Mouse (Mus musculus) forelimb bud, embryonic 11.5 days (tissue): Measurements from ENCODE around the gene Evx2.
A peak's percentile ranks its signal among the peaks of the same experiment; 100 is the strongest.

Experiments used
- DNase-seq: peaks from one replicate; pipeline ENCODE4 v3.0.0-alpha.2; 2012; ENCODE audit warnings: low read depth, low spot score

Gene Evx2

GRCm38 (mm10) chr2:74620368-74620767, 39.0 kb downstream of the Evx2 start:
- DNase-seq, result no peak

DNA sequence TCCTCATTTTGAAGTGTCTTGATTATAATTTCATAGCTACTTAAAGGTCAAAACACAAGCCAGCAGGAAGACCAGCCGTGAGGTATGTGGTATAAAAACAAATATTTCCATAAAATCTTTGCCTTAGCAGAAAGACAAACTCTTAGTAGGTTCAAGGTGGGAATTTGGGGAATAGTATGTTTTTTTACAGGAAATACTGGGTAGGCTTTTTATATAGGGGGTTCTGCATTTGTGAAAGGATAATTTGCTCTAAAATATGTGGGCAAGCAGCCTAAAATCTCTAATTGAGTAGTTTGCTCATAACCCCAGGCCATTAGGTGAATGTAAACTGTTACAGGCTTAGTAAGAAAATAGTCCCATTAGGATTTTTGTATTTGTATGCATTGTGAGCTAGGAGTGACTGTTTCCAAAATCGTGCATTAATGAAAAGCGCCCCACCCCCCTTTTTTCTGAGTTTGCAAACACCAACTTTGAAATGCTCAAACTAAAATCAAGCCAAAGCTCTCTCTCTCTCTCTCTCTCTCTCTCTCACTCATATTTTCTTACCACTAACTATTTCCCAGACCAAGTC, 39.6 kb downstream of the Evx2 start:
- no peak for DNase-seq

DNA sequence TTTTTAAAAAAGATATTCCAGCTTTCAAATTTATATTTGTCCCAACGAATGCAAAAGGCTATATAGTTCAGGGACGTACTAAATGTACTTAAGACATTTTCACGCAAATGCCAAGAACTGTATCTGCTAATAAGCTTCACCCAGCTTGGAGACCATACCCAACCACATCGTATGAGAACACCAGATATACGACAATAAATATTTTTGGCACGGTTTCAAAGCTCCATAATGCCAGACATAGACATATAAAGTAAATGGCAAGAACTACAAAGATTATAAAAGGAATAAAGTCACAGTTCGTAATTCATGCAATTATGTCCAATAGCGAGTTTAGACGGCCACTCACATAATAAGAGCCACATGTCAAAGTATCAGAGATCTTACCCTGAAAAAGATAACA, 41.7 kb downstream of the Evx2 start:
- DNase-seq, result peak; percentile 30

DNA sequence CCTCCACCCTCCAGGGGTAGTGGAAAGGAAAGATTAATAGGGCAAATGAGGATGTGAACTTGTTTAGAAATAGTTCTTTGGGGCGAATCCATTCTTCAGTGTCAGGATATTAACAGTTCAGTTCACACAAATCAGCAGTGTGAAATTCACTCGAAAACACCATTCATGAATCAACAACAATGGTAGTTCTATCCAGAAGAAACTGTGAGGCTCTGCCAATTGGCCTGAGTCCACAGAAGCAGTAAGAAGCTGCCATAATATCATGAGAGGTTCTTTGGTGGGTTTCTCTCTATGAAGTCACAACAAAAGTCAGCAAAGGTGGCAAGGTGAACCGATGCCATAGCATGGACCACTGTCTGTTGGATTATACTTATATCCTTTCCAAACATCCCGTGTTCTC, 48.0 kb downstream of the Evx2 start:
- DNase-seq, result no peak

- DNase-seq, result no peak
Measured at GRCm38 (mm10) chr2:74609350-74609749, 50.0 kb downstream of the Evx2 start.

DNA sequence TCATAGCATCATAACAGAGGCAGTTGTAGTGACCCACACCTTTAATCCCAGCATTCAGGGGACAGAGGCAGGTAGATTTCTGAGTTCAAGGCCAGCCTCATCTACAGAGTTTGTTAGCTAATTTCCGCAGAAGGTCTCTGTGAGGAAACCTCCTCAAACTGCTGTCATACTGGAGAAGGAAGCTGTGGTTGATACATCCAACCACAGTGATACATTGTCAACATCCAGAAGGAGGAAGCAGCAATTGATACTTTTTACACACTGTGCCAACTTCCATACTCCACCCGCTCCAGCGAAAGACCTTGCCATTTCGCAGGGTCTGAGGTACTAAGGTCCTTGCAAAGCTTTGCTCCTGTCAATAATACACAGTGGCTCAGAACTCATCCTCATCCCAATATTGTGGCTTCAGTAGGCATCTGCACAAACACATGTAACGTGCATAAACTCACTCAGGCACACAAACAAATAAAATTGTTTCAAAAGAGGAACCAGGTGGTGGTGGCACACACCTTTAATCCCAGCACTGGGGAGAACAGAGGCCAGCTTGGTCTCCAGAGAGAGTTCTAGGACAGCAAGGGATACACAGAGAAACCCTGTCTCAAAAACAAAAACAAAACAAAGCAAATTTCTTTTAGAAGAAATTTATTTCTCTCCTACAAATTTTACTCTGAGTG, 53.1 kb downstream of the Evx2 start:
- DNase-seq, result no peak

- no peak for DNase-seq
Measured at GRCm38 (mm10) chr2:74604011-74604410, 55.3 kb downstream of the Evx2 start.
